Mouse (Mus musculus) 3T3-L1 (cell line): ENCODE data around the gene Osbp.

Experiments
- DNase-seq: peaks from one replicate; pipeline ENCODE4 v3.0.0-alpha.2; 2015; ENCODE audit warnings: low read depth, low spot score

The Osbp gene

DNA sequence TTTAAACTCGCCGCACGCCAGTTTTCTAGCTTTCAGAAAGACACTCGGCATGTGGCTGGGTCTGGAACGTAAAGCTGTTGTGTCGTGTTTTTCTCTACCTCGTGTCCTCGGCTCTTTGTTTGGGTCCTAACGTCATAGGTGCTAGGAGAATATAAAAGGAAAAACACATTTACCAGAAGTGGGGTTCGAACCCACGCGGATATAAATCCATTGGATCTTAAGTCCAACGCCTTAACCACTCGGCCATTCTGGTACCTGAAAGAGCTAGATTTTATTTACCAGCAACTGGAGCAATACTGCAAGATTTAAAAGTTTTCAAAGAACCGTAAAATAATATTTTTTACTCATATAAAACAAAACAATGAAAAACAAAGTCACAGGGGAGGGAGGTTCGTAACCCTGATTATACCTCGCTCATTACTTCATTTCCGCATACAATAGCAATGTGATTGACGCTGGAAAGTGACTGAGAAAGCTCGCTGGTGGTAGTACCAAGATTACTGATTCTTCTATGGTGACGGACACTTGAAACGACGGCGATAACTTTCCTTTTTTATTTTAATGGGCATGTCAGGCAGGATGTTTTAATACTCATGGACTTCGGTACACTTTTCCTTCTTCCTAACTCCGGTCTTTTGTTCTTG lies 45.3 kb downstream of the Osbp start:
- DNase-seq = peak; percentile 98

- DNase-seq = peak; percentile 99
Measured at GRCm38 (mm10) chr19:12011560-12012556, 46.1 kb downstream of the Osbp start.

- DNase-seq = no peak
Measured at GRCm38 (mm10) chr19:12012615-12013014, 46.9 kb downstream of the Osbp start.

DNA sequence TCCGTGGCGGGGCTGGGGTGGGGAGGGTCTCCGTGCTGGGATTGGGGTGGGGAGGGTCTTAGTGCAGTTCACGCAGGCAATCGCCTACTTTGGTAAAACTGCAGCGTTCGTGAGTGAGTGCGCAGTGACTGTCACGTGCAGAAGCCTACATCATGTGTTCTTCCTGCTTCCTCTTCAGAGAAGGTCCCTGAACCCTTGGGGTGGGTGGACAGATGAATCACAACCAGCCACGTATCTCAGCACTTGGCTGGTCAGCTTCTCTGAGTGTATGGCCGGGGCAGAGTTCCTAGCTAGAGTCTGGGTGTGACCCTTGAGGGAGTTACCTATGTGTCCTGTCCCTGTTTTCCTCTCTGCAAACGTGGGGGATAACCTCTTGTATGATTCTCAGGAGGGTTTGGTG lies 47.5 kb downstream of the Osbp start:
- peak; percentile 91 for DNase-seq

DNA sequence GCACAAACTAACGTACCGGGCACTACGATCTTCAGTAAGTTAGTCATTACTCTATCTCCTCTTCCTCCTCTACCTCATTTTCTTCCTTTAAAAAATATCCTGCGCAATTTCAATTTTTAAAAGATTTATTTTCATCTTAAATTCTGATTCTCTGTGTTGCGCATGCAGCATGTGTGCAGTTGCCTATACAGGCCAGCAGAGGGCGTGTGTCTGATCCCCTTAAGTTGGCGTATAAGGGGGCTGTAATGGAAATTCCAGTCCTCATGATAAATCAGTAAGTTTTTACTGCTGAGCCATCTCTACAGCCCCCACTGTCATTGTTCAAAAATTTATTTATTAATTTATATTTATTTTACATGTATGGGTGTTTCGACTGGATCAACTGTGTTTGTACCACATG lies 50.0 kb downstream of the Osbp start:
- no peak for DNase-seq

GRCm38 (mm10) chr19:12016192-12016591 lies 50.5 kb downstream of the Osbp start:
- no peak for DNase-seq

GRCm38 (mm10) chr19:12024149-12024548 lies 58.4 kb downstream of the Osbp start:
- DNase-seq = no peak

- DNase-seq = no peak
Measured at GRCm38 (mm10) chr19:12025333-12025732, 59.6 kb downstream of the Osbp start.

DNA sequence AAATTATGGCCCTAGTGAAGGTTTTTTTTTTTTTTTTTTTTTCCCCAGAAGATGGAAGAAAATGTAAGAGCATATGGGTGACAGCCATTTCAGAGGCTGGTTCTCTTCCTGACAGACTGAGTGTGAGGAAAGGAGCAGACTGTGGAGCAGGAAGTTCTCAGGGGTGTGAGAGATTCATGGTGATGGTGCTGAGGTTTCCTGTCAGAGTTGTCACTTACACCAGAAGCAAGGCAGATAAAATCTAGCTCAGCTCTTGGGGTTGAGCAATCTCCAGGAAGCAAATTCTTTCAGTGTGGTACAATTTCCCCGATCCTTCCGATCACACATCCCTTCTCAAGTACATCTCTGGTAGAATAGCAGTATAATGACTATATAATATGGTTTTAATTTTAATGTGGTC lies 60.9 kb downstream of the Osbp start:
- no peak for DNase-seq

GRCm38 (mm10) chr19:12037727-12038126 lies 72.0 kb downstream of the Osbp start:
- peak; percentile 63 for DNase-seq

GRCm38 (mm10) chr19:12041217-12041616 lies 75.5 kb downstream of the Osbp start, which contains the start of gene Olfr1423:
Gene Olfr1423, minus strand, starts transcription at chr19:12041317.
- no peak for DNase-seq

DNA sequence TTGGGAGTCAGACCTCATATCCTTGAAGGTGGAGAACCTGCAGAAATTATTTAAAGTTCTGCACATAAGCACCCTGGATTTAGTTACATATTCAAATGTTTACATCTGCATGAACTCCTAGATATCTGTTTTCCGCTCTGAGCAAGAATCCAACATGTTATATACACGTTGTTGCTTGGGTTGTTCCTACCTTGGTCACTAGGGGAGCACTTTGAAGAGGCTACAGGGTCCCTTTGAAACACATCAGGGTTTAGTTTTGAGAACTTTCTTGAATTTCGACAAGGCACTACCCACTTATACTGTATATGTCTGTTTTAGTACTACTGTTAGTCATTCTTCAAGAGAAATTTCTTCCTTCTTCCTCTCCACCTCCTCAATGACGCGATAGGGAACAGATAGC lies 77.4 kb downstream of the Osbp start:
- DNase-seq = no peak
